Mouse (Mus musculus): ENCODE results near the gene Zfp839. TPM values are rescaled to one million over a fixed set of nuclear protein-coding genes. Genes with fewer than 3 reads are reported as not detected.

The Zfp839 gene
- total RNA-seq (2015; ENCODE audit: low replicate concordance) (1.1 TPM in 1 of 2 replicates, not detected in the other), total RNA-seq (2017; ENCODE audit: low replicate concordance) (0.77 TPM in 1 of 2 replicates, not detected in the other)

GRCm38 (mm10) chr12:110850010-110850928 is at the start of gene Zfp839:
TSS of gene Zfp839 (plus strand) at chr12:110850253.
- peak; percentile 26; the same call in 1 of the 2 replicates for ATAC-seq (replicated peaks; ENCODE audit: low FRiP score, poor library complexity, severe bottlenecking)

- no peak for ATAC-seq (replicated peaks; ENCODE audit: low FRiP score, poor library complexity, severe bottlenecking)
These were observed 48.1 kb upstream of the Zfp839 start for GRCm38 (mm10) chr12:110801876-110802464.

GRCm38 (mm10) chr12:110802674-110803297 is 47.3 kb upstream of the Zfp839 start:
- ATAC-seq (replicated peaks; ENCODE audit: low FRiP score, poor library complexity, severe bottlenecking), result no peak

- no peak for ATAC-seq (replicated peaks; ENCODE audit: low FRiP score, poor library complexity, severe bottlenecking)
These were observed 45.8 kb upstream of the Zfp839 start for GRCm38 (mm10) chr12:110804261-110804660.

GRCm38 (mm10) chr12:110806301-110806970 is 43.6 kb upstream of the Zfp839 start:
- ATAC-seq (replicated peaks; ENCODE audit: low FRiP score, poor library complexity, severe bottlenecking), result no peak

GRCm38 (mm10) chr12:110808430-110808829 is 41.6 kb upstream of the Zfp839 start:
- ATAC-seq (replicated peaks; ENCODE audit: low FRiP score, poor library complexity, severe bottlenecking), result no peak

GRCm38 (mm10) chr12:110808848-110809247 is 41.2 kb upstream of the Zfp839 start:
- ATAC-seq (replicated peaks; ENCODE audit: low FRiP score, poor library complexity, severe bottlenecking), result no peak

GRCm38 (mm10) chr12:110813132-110813531 is 36.9 kb upstream of the Zfp839 start:
- ATAC-seq (replicated peaks; ENCODE audit: low FRiP score, poor library complexity, severe bottlenecking), result no peak

GRCm38 (mm10) chr12:110813624-110814023 is 36.4 kb upstream of the Zfp839 start:
- ATAC-seq (replicated peaks; ENCODE audit: low FRiP score, poor library complexity, severe bottlenecking), result no peak

- no peak for ATAC-seq (replicated peaks; ENCODE audit: low FRiP score, poor library complexity, severe bottlenecking)
These were observed 35.1 kb upstream of the Zfp839 start for GRCm38 (mm10) chr12:110814924-110815323.

GRCm38 (mm10) chr12:110816833-110817232 is 33.2 kb upstream of the Zfp839 start:
- no peak for ATAC-seq (replicated peaks; ENCODE audit: low FRiP score, poor library complexity, severe bottlenecking)

GRCm38 (mm10) chr12:110819367-110819766 is 30.7 kb upstream of the Zfp839 start:
- ATAC-seq (replicated peaks; ENCODE audit: low FRiP score, poor library complexity, severe bottlenecking), result no peak

- ATAC-seq (replicated peaks; ENCODE audit: low FRiP score, poor library complexity, severe bottlenecking), result no peak; the same call in 1 of the 2 replicates
These were observed 28.3 kb upstream of the Zfp839 start for GRCm38 (mm10) chr12:110821787-110822186.

- no peak for ATAC-seq (replicated peaks; ENCODE audit: low FRiP score, poor library complexity, severe bottlenecking)
These were observed 27.7 kb upstream of the Zfp839 start for GRCm38 (mm10) chr12:110822366-110822765.

GRCm38 (mm10) chr12:110828908-110829307 is 21.1 kb upstream of the Zfp839 start:
- ATAC-seq (replicated peaks; ENCODE audit: low FRiP score, poor library complexity, severe bottlenecking), result 0 out of 2 replicates have a peak, but pooled peaks have one; percentile 34

GRCm38 (mm10) chr12:110830293-110831024 is 19.6 kb upstream of the Zfp839 start:
- ATAC-seq (replicated peaks; ENCODE audit: low FRiP score, poor library complexity, severe bottlenecking), result no peak

GRCm38 (mm10) chr12:110835182-110835581 is 14.9 kb upstream of the Zfp839 start:
- no peak for ATAC-seq (replicated peaks; ENCODE audit: low FRiP score, poor library complexity, severe bottlenecking)

- ATAC-seq (replicated peaks; ENCODE audit: low FRiP score, poor library complexity, severe bottlenecking), result no peak
These were observed 13.3 kb upstream of the Zfp839 start for GRCm38 (mm10) chr12:110836729-110837128.

- ATAC-seq (replicated peaks; ENCODE audit: low FRiP score, poor library complexity, severe bottlenecking), result no peak
These were observed 12.7 kb upstream of the Zfp839 start for GRCm38 (mm10) chr12:110837192-110837841.

Measured in erythroid progenitor cell, adult 5-6 weeks (primary cell).